Mouse (Mus musculus): Measurements from ENCODE around the gene Fam171a2. TPM values are rescaled to one million over a fixed set of nuclear protein-coding genes. Genes with fewer than 3 reads are reported as not detected.

The Fam171a2 gene
- polyA plus RNA-seq, 1 experiment from 2014 or later: 7.4 TPM

DNA sequence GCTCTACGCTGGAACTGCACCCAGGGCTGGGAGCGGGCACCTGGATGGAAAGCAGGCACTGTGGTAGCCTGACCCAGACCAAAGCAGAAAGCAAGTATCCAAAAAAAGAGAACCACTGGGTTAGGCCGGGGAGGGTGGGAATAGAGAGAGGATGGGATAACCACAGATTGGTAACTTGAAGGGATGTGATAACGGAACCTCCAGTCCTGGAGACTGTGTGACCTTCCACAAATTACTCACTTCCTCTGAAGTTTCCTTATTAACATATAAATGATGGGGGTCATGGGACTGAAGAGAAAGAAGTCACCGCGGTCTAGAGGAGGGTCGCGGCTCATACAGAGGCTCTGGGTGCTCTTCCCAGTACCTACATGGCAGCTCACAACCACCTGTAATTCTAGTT lies 7.2 kb downstream of the Fam171a2 start:
- no peak for ATAC-seq (ENCODE audit: insufficient read depth)
- Histone ChIP-seq H3K4me1 (ENCODE audit: insufficient read depth) (peaks cover 14% of the 10 kb centered on the region), H3K36me3 (ENCODE audit: insufficient read depth) (peaks cover 80% of the 10 kb centered on the region), H3K9me3 (ENCODE audit: low read depth, low read length) (no peaks in the 10 kb centered on the region), H3K4me3 (ENCODE audit: low read depth, low read length) (no peak overlapping the region), H3K9ac (no peak overlapping the region), H3K4me2 (no peak overlapping the region), H3K27ac (ENCODE audit: low read depth) (no peak overlapping the region), H3K27me3 (ENCODE audit: insufficient read depth, low read length) (no peaks in the 10 kb centered on the region)
- TF ChIP-seq CTCF (IDR thresholded peaks at IDR 0.05; ENCODE audit: low read depth): no peak
- no peak for DNase-seq
- WGBS: 91% methylated on average over 8 of the region's 8 CpGs

DNA sequence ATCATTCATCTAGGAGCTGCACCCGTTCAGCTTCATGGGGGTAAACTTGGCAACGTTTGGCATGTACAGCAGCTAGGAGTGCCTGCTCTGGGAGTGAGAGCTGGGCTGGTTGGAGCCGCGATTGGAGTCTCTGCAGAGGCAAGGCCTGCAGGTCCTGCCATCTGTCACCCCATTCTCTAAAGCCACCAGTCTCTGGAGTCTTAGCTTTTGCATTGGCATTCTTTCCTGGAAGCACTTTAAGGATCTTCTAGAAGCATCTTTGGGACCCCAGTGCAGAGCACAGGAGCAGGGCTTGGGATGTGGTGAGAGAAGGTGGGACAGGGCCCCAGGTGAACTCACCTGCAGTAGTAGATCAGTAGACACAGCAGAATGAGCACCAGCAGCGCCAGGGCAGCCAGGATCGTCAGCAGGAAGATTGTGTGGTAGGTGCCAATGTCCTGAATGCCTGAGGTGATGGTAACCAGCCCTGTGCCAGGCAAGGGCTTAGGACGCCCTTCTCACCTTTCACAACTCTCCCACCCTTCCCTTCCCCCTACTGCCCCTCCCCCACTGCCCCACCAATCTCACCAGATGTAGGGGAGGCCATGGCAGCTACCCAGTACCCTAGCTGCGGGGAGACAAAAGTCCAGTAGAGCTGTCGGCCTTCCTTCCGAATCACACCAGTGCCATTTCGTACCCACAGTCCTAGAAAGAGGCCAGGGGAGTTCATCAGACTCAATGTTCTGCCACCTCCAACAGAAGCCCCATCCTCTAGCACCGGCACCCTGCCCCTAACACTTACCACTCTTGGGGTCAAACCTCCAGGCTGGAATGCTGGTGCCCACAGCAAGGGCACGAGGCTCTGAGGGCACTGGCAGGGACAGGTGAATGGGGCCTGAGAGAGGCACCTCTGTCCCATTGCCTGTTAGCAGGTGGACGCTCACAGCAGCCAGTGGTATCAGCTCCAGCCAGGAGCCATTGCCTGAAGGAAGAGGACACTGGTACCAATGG lies 8.1 kb downstream of the Fam171a2 start:
- Histone ChIP-seq H3K9me3 (ENCODE audit: low read depth, low read length) (no peaks in the 10 kb centered on the region), H3K4me1 (ENCODE audit: insufficient read depth) (peaks cover 6% of the 10 kb centered on the region), H3K9ac (no peak overlapping the region), H3K36me3 (ENCODE audit: insufficient read depth) (peaks cover 88% of the 10 kb centered on the region), H3K27ac (ENCODE audit: low read depth) (no peak overlapping the region), H3K4me3 (ENCODE audit: low read depth, low read length) (no peak overlapping the region), H3K4me2 (no peak overlapping the region; the same call in 1 of the 2 replicates), H3K27me3 (ENCODE audit: insufficient read depth, low read length) (no peaks in the 10 kb centered on the region)
- DNase-seq (no peak), ATAC-seq (ENCODE audit: insufficient read depth) (no peak)
- TF ChIP-seq CTCF (IDR thresholded peaks at IDR 0.05; ENCODE audit: low read depth): no peak
- WGBS: 77% methylated on average over 14 of the region's 14 CpGs

DNA sequence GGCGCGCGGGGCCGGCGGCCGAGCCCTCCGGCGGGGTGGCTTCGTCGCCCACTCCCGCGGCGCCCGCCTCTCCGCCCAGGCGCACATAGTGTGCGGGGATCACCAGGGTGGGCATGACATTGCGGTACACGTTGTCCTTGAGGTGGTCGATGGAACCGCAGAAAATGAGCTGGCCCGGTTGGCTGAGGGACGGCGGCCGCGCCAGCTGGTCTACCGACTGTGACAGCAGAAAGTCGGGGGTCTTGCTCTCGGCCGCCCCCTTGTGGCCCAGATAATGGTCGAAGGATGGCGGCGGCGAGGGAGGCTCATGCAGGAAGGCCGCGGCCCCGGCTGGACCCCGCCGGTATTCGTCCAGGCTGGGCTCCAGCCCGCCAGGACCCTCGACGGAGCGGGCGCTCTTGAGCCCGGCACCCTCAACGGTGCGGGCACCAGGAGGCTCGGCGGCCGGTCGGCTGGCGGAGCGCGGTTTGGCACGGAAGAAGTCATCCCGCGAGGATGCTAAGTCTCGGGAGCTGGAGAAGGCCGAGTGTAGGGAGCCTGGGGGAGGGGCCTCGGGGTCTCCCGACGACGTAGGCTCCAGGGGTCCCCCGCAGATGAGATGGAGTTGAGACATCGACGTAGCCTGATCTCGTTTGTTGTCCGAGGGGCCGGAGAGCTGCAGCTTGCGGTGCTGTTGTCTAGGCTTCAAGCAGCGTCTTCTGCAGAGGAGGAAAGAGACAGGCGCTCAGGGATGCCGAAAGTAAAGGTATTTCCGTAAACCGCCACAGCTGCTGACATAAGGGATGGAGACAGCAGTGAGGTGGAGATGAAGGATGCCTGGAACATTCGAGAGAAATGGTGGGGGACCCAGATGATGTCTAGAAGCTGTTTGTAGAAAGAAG lies 9.0 kb downstream of the Fam171a2 start:
- H3K9me3 ChIP-seq (ENCODE audit: low read depth, low read length): no peaks in the 10 kb centered on the region
- 9% methylated on average over 77 of the region's 77 CpGs for WGBS
- peak overlapping the region; percentile 43 for H3K4me3 ChIP-seq (ENCODE audit: low read depth, low read length)
- DNase-seq: peak; percentile 94
- peak overlapping the region; percentile 92 for H3K4me2 ChIP-seq
- TF ChIP-seq CTCF (IDR thresholded peaks at IDR 0.05; ENCODE audit: low read depth): peak; percentile 93
- H3K9ac ChIP-seq: peak overlapping the region; percentile 46
- no peaks in the 10 kb centered on the region for H3K27me3 ChIP-seq (ENCODE audit: insufficient read depth, low read length)
- H3K27ac ChIP-seq (ENCODE audit: low read depth): no peak overlapping the region
- H3K4me1 ChIP-seq (ENCODE audit: insufficient read depth): peaks cover 3% of the 10 kb centered on the region; the same call in 1 of the 2 replicates
- peaks cover 84% of the 10 kb centered on the region for H3K36me3 ChIP-seq (ENCODE audit: insufficient read depth)
- peak; percentile 24 for ATAC-seq (ENCODE audit: insufficient read depth)

DNA sequence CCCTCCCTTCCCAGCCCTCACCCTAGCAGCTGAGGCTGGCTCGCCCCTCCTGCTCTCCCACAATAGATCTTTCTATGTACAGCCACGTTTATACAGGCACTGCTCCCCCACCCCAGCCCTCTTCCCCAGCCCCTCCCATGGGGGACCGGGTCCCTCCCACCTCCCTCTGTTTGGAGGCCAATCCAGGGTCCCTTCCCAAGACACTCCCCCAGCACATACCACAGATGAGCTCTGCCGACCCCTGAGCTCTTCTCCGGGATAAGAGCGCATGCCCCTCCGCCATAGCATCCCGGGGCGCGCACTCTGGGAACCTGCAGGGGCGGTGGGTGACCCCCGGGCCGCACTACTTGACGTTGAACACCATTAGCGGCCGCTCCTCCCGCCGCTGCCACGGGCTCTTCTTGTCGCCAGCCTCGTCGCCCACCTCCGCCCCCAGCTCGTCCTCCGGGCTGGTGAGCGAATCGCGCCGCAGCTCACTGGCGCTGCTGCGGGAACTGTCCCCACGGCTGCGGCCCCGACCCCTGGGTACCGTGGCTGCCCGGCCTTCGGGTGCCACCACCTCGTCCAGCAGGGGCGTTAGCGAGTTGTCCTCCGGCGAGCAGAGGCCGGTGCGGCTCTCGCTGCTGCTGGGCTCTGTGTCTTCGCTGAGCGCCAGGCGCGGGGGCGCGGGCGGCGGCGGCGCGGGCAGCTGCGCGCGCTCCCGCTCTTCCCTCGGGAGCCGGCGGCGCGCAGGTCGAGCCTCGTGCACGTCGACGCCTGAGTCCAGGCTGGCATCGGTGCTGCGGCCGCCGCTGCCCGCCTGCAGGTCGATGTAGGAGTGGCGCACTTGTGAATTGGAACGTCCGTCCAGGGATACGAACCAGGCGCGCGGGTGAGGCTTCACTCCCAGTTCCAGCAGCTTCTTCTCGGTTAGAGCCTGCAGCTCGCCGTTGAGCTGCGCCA lies 10.1 kb downstream of the Fam171a2 start:
- H3K4me2 ChIP-seq: peak overlapping the region; percentile 92
- H3K27me3 ChIP-seq (ENCODE audit: insufficient read depth, low read length): no peaks in the 10 kb centered on the region
- 9% methylated on average over 87 of the region's 87 CpGs for WGBS
- DNase-seq: peak; percentile 78
- H3K36me3 ChIP-seq (ENCODE audit: insufficient read depth): peaks cover 80% of the 10 kb centered on the region
- H3K27ac ChIP-seq (ENCODE audit: low read depth): peak overlapping the region; percentile 15; the same call in 1 of the 2 replicates
- peak overlapping the region; percentile 46 for H3K9ac ChIP-seq
- peaks cover 3% of the 10 kb centered on the region; the same call in 1 of the 2 replicates for H3K4me1 ChIP-seq (ENCODE audit: insufficient read depth)
- peak; percentile 26 for ATAC-seq (ENCODE audit: insufficient read depth)
- no peaks in the 10 kb centered on the region for H3K9me3 ChIP-seq (ENCODE audit: low read depth, low read length)
- H3K4me3 ChIP-seq (ENCODE audit: low read depth, low read length): peak overlapping the region; percentile 43
- peak; percentile 53 for TF ChIP-seq CTCF (IDR thresholded peaks at IDR 0.05; ENCODE audit: low read depth)

DNA sequence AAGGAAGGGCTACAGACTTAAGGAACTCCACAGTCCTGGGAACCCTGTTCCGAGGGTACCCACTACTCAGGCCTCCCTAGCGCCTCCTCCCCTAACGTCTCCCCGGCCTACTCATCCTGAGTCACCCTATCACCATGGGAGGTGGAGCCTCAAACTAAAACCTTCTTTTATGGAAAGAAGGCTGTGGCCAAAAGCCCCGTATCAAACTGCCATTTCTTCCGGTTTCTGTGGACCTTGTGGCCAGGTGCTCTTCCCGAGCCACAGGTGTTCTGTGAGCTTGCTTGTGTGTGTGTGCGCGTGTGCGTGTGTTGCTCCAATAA lies 11.1 kb downstream of the Fam171a2 start:
- TF ChIP-seq CTCF (IDR thresholded peaks at IDR 0.05; ENCODE audit: low read depth): no peak
- H3K4me2 ChIP-seq: no peak overlapping the region
- no peak overlapping the region for H3K27ac ChIP-seq (ENCODE audit: low read depth)
- no peaks in the 10 kb centered on the region for H3K27me3 ChIP-seq (ENCODE audit: insufficient read depth, low read length)
- WGBS: 71% methylated on average over 10 of the region's 10 CpGs
- no peaks in the 10 kb centered on the region for H3K9me3 ChIP-seq (ENCODE audit: low read depth, low read length)
- H3K4me3 ChIP-seq (ENCODE audit: low read depth, low read length): no peak overlapping the region
- no peak overlapping the region for H3K9ac ChIP-seq
- peaks cover 3% of the 10 kb centered on the region; the same call in 1 of the 2 replicates for H3K4me1 ChIP-seq (ENCODE audit: insufficient read depth)
- ATAC-seq (ENCODE audit: insufficient read depth) (no peak), DNase-seq (no peak)
- H3K36me3 ChIP-seq (ENCODE audit: insufficient read depth): peaks cover 72% of the 10 kb centered on the region

DNA sequence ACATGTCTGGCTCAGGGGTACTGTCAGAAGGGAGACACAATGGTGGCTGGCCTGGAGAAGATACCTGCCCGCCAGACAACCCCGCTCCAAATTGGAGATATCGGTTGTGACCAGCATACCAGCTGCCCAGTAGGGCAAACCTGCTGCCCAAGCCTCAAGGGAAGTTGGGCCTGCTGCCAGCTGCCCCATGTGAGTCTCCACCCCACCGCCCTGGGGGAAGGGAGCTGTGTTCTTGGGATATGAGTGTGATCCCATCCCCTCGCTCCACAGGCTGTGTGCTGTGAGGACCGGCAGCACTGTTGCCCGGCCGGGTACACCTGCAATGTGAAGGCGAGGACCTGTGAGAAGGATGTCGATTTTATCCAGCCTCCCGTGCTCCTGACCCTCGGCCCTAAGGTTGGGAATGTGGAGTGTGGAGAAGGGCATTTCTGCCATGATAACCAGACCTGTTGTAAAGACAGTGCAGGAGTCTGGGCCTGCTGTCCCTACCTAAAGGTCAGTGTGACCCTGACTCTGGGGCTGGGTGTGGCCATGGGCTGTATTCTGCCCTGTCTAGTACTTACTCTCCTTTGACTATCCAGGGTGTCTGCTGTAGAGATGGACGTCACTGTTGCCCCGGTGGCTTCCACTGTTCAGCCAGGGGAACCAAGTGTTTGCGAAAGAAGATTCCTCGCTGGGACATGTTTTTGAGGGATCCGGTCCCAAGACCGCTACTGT lies 11.6 kb downstream of the Fam171a2 start:
- no peak for TF ChIP-seq CTCF (IDR thresholded peaks at IDR 0.05; ENCODE audit: low read depth)
- Histone ChIP-seq H3K4me3 (ENCODE audit: low read depth, low read length) (no peak overlapping the region), H3K27me3 (ENCODE audit: insufficient read depth, low read length) (no peaks in the 10 kb centered on the region), H3K27ac (ENCODE audit: low read depth) (no peak overlapping the region), H3K4me2 (no peak overlapping the region), H3K4me1 (ENCODE audit: insufficient read depth) (peaks cover 6% of the 10 kb centered on the region; the same call in 1 of the 2 replicates), H3K9me3 (ENCODE audit: low read depth, low read length) (no peaks in the 10 kb centered on the region), H3K36me3 (ENCODE audit: insufficient read depth) (peaks cover 67% of the 10 kb centered on the region), H3K9ac (no peak overlapping the region)
- ATAC-seq (ENCODE audit: insufficient read depth): no peak
- 87% methylated on average over 18 of the region's 18 CpGs for WGBS
- DNase-seq: no peak
